Mouse (Mus musculus): ENCODE results near the gene Ntn4.

The Ntn4 gene

DNA sequence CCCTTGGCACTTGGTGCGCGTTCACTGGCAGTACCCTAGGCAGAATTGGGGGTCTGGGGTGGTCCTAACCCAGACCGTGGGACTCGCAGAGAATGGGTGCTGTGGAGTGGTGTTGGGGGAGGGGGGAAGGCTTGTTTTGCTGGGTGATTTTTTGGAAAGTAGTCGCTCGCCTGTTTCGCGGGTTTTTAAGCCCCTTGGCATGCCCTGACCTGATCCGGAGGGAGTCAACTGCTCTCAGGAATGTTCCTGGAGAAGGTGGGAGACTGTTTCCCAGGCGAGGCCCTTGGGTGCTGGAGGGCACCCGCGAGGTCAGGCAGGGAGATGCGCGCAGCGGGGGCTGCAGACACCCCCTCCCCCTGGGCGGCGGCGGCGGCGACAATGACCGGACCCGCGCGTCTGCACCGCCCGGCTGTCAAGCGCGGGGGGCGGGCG is at the start of gene Ntn4:
TSS of gene Ntn4 (plus strand) at position 161 of the 432 bp plus-strand sequence.
- DNase-seq = no peak

DNA sequence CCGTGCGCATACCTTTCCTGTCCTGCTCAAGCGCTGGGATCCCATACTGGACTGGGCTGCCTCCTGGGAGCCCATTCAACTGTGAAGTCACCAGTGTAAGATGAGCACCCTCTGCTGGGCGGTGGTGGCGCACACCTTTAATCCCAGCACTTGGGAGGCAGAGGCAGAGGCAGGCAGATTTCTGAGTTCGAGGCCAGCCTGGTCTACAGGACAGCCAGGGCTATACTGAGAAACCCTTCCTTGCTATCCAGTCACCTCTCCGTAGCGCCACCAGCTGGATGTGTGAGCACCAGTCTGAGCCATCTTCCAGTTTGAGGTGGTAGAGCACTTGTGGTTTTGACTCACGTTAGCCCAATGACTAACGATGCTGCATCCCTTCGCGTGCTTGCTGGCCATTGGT is 48.0 kb upstream of the Ntn4 start:
- peak; percentile 22 for DNase-seq

DNA sequence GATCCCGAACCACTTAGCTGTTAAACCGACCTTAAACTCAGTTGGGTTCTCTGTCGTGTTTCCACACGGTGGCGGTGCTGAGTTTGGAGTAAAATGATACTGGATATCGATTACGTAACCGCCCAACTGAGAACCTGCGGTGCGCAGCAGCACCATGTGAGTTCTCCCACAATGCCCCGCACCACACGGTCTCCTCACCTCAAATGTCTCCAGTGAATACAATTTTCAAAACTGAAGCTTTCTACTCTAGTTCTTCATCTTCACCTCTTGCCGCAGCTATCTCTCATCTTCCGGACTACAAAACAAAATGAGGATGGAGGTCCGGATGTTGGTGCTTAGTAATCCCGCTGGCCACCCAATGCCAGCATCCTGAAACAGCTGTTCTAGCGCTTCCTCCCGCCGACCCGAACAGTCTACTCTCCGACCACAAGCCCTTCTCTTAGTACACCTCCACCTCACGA is 46.4 kb upstream of the Ntn4 start:
- DNase-seq = peak; percentile 87

DNA sequence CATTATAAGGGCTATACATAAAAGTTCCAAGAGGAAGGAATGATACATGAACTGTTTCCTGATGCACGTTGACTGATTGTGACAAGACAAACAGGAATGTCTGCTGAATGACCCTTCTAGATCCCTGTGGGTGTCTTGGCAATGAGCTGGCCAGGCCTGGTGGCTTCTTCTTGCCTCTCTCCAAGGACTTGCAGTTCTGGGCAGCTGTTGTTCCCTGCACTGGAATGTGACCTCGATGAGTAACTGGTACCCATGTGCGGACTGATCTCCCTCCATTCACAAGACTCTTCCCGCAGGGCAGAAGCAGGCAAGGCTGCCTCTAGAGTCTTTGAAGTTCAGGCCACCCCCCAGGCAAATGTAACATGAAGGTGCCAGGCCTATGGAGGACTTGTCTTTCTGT is 44.6 kb upstream of the Ntn4 start:
- no peak for DNase-seq

DNA sequence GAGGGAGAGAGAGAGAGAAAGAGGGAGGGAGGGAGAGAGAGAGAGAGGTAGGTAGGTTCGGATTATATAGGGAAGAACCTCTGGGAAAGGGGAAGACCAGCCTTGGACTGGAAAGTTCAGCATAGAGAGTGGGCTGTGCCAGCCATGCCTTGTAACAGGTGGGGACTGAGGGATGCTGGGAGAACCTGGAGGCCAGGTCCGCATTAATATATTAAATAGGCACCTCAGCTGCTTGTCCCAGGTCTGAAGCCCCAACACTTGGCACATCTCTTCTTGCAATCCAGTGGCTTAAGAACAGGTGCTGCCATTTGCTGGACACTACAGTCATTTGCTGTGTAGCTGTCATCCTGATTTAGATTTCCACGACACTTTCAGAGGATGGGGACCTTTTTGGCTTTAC is 43.8 kb upstream of the Ntn4 start:
- DNase-seq = no peak

DNA sequence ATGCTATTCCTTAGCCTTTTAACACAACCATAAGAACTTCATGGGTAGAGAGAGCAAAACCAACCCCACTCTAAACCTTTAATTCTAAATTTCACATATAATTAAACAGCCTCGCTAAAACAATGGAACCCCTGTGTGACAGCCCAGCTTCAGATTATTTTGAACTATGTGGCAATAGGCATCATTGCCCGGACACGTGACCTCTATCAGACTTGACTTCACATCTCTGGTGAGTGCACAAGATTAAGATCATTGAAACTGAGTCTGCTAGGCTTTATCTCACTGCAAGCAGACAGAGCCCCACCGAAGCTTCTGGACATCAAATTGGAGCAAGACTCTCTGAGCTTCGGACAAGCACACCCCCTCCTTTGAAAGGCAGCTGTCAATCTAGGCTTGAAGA is 38.2 kb upstream of the Ntn4 start:
- no peak for DNase-seq

DNA sequence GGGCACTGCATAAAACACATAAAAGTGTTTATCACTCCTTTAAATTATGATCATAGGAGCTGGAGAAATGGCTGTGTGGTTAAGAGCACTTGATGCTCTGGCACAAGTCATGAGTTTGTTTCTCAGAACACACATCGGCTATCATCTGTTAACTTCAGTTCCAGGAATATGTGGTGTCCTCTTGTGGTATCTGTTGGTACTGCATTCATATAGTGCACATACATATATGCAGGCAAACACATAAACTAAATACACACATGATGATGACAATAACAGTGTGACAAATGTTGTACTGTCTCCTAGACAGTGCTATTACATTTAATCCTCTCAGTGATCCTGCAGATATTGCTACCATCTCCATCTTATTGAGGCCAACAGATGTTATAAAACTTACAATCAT is 37.2 kb upstream of the Ntn4 start:
- no peak for DNase-seq

DNA sequence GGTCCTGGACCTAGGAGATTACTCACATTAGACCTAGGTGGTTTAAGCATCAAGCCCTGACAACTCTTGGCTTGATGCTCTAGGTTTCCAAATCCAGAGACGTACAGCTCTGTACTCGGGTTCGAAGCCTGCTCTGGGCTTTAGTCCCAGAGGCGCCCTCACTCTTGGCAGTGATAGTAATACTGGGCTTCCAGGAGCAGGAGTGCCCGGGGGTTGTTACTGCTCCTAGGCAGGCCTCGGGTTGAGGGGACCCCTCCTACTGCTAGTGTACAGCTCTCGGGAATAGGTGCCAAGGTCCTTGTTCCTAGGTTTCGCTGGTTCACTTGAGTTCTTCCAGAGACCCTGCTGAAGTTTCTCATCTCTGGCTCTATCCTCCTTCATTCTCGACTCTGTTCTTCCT is 34.2 kb upstream of the Ntn4 start:
- DNase-seq = no peak

DNA sequence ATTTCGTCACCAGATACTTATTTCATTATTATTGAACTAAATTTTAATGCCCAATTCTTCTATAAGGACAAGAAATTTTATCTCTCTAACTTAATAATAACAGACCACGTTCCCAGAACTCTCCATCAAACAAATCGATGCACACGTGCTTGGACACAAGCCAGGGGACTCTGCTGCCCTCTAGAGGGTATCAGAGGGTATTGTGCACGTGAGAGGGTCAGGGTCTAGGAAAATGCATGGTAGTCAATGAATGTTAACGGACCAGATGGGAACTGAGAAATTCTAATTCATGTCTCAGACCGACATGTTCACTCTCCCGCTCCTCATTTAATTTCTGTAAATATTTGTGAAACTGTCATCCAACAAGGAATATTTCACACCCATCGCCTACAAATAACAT is 32.4 kb upstream of the Ntn4 start:
- no peak for DNase-seq

DNA sequence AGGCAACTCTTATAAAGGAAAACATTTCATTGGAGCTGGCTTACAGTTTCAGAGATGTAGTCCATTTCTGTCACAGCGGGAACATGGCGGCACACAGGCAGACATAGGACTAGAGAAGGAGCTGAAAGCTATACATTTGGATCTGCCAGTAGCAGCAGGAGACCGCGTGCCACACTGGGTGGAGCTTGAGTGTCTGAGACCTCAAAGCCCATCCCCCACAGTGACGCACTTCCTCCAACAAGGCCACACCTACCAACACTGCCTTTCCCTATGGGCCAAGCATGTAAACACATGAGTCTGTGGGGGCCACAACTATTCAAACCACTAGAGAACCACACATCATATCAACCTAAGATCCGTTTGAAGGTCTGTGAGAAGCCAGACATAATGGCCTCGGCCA is 31.2 kb upstream of the Ntn4 start:
- no peak for DNase-seq

DNA sequence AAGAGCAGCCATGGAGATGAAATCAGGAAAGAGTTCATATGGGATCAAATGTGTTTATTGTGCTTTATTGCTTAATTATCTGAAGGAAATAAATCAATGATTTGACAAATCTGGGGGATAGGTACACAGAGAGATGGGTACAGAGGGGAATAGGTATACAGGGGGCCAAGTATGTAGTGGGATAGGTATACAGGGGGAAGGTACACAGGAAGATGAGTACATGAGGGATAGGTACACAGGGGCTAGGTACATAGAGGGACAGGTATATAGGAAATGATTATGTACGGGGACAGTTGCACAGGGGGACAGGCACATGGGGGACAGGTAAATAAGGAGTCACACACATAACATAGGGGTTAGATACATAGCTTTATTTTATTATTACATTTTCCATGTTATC is 29.6 kb upstream of the Ntn4 start:
- DNase-seq = no peak

DNA sequence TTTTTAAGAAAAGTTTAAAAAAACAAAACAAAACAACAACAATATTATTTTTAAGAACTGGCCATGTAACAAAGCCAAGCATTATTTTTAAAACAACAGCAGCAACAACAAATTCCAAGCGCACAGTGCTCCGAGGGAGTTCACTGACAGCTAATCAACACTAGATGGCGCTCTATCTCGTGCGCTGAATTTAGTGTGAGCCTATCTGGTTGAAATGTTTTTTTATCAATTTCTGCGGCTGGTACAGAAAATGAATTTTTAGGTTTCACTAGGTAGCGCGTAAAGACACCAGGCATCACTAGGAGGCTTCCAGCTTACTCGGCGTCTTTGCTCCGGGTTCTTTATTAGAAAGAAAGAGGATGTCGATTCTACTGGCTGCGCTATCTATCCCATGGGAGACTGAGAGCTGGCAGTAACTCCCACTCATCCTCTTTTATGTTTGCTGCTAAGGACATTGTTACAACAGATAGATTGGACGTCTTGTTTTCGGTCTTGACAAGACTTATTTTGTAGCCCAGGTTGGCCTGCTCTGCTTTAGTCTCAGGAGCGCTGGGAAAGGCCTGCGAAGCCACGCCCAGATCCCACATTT is 29.0 kb upstream of the Ntn4 start:
- peak; percentile 43 for DNase-seq

DNA sequence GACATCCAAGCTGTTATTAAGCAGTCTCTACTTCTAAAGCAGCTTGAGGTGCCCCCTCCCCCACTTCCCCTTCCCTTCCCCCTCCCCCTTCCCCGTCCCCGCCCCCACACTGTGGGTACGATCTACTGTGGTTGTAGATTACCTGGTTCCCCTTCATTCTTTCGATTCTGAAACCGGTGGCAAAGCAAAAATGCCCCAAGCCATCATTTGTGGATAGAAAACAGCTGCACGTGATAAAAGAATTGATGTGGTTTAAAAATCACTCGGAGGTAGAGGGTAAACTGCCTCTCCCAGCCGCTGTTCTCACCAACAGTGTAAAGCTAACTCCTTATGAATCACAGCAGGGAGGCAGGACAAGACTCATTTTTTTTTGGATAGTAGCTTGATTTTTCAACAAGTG is 25.6 kb upstream of the Ntn4 start:
- DNase-seq = no peak

DNA sequence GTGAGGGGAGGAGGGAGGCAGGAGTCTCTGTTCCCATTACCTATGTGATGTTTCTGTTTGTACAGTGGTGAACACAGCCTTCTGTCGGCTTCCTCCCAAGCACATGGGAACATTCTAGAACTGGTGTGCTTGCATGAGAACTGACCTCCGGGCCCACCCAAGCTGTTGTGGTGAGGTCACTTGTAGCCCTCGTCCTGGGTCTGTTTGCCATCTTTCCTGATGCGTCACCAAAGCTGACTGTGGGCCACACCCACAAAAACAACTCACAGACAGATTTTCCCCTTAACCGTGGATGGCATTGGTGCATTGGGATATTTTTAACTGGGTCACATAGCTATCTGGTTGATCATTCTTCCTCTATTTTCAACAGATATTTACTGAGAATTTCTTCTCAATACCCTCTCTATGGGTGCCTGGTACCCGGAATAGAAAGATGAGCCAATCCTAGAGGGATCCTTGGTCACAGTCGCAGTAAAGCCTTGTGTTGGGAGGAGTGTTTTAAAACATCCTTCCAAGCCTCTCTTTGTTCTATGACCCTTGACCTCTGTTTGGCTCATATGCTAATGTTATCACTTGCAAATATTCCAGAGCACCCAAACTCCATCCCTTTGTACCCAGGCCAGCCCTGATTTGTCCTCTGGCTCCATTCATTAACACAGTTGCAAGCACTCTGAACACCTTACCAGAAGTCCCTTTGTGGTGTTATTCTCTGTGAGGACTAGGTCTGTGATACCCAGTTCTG is 19.9 kb upstream of the Ntn4 start:
- no peak for DNase-seq

DNA sequence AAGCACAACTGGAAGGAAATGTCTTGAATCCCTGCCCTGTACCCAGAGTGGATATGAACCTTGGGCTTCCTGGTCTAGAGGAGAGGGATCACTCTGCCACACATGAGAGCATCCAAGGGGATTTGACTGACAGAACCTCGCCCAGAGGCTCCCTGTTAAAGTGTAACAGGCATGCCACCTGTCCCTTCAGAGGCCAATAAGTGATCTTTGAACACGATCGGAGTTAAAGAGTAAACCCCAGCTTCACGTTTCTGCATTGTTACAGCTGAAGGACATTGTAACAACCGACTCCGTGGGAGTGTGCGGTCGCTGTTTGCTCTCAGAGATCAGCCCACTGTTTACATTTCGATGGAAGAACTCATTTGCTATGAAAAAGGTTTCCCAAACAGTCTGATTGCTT is 16.8 kb upstream of the Ntn4 start:
- DNase-seq = peak; percentile 67

DNA sequence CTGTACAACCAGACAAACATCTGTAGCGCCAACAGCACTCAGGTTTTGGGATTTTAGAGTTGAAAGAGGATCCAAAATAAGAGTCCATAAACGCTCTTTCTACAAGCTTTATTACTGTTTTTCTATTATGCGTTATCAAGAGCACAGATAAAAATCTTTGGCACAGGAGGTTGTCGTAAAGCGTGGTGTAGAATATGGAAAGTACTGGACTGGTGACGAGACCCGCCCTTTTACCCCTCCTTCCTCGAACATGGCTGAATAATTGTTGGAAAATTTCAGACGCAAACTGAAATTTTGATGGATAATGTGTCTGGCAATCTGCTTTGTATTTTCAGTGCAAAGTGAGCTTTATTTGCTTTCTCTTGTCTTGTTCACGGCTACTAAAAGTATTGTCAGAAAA is 16.3 kb upstream of the Ntn4 start:
- no peak for DNase-seq

DNA sequence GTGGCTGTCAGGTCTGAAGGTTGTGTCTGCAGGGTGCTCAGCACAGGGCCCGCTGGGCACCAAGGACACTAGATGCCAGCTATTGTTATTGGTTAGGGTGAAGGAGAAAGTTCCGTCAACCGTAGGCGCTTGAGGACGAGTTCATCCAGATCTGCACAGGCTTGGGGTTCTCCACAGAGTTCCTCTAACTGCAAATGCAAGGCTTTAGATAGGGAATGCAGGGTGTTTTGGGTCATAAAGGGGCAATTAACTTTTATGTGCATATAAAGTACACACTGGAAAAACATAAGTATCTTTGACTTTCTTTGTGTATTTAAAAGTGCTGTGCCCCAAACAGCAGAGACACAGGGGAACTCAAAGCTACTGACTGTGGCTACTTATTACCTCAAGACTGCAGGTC is 10.2 kb upstream of the Ntn4 start:
- no peak for DNase-seq

DNA sequence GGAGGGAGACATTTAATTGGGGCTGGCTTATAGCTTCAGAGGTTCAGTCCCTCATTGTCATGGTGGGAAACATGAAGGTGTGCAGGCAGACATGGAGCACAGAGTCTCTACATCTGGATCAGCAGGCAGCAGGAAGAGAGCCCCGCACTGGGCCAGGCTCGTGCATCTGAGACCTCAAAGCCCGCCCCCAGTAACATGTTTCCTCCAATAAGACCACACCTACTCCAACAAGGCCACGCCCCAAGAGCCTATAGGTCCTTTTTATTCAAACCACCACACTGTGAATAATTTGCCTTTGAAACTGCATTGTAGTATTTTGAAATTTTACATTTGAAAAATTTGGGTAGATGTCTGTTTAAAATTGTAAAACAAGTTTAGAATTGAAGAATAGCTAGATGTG is 8.4 kb upstream of the Ntn4 start:
- no peak for DNase-seq

DNA sequence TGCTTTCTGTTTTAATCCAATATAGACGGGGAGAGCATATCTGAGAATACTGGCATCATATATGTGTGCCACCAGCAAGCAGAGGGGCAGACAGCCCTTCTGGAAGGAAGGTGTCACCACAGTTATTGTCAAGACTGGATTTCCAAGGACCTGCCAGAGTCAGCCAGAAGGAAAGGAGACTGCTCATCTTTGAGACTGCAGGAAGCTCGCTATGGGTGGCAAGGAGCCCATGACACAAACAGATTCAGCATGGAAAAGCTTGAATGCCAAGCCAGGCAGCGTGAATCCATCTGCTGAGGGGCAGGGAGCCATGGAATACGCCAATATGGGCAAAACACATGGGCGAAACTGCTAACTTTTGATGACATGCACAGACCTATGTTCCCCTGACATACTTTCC is 6.9 kb upstream of the Ntn4 start:
- no peak for DNase-seq

DNA sequence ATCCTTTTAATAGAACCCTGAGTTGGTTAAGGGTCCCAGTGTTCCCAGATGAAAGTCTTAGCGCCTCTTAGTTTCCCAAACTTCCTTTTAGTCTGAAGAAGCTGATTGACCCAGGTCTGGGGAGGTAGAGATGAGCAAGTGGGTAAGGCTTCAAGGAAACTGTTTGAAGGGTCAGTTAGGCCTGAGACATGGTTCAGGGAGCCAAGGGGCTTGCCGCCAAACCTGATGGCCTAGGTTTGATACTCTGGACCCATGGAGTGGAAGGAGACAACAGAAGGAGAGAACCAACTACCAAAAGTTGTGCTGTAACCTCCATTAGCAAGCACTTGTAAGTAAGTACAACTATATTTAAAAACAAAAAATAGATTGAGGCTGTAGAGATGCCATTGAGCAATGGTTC is 6.5 kb upstream of the Ntn4 start:
- no peak for DNase-seq

DNA sequence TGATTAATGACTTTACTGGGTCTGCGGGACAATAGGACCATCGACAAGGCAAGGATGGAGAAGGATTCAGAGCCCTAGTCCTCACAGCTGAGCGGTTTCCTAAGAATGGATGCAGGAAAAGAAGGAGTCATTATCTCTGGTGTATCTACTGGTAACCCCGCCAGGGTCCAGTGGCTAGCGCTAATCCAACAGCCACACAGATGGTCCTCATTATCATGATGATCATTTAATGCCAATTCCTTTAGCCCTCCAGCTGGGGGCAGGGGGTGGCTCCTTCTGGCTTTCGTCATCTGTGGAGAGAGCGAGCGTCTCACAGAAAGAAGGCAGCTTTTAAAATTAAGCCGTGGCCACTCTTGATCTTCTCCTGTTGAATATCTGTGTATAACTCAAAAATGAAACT is 4.5 kb upstream of the Ntn4 start:
- DNase-seq = no peak

DNA sequence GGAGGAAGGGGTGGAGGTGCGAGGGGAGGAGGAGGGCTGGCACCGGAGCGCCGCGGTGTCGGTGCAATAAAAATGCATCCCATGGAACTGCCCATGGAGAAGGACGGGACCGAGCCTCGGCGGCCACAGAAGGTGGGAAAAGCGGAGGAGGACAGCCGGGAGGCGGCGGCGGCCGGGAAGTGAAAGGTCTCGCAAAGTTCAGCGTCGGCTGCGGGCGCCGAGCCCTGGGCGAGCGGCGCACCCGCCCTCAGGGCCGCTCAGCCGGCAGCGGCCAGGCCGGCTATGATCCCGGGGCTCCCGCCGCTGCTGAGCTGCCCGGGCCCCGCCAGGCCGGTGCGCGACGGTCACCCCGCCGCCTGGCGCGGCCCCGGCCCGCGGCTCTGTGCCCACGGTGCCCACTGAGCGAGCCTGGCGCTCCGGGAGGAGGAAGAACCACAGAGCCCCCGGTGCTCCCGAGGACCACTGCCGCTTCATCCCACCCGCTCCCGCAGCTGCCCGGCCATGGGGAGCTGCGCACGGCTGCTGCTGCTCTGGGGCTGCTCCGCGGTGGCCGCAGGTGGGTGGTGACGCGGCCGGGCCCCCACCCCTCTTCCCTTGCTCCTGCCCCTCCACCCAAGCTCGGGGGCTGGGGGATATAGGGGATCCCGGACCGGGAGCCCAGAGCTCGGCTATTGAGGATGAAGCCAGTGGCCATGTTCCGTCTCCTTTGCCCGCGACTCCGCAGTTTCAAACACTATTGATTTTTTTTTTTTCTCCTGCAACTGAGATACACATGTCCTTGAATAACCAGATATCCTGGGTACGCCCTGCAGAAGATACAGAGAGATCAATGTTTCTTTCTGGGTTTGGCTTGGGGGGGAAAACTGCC is 706 bp downstream of the Ntn4 start:
- peak; percentile 80 for DNase-seq

DNA sequence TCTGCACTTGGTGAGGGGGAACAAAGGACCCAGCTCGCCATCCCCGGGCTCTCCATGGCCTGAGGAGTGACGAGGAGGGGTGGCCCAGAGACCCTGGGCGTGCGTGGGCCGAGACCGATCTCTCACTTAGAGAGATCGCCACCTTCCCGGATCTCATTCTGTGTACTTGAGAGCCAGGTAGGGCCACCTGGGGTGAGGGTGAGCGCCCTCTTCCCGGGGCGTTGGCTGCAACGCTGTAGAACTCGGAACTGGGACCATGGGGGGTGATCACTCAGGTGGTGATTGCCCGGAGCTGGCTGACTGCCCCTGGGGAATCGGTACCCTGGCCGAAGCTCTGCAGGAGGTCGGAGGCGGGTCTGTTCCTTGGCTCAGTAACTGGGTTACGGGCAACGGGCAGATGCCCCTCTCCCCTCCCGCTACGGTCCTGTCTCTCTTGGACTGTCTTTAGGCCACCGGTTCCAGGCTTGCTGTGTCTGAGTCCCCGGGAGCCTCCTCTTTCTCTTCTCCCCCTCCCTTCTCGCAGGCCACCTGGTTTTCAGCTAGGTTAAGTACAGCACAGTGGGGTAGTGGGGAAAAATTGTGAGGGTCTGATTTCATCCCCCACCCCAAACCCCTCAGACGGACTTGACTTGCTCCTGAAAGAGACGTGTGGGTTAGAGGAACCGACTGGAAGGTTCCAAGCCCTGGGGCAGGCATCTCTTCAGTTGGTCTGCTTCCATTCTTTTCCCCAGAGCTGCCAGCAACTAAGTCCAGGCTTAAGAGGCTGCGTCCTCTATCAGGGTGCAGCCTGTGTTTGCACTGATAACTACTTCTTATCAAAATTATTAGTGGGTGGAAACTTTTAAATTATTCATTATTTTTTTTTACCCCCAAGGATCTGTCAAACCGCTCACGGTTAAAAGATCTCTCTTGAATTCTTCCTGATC is 1.6 kb downstream of the Ntn4 start:
- peak; percentile 86 for DNase-seq

Data from kidney, adult 18-20 months (tissue).